Mouse (Mus musculus): ENCODE measurements at regions not wholly inside any gene's neighbourhood (a gene's known extent, or its start where the extent isn't known, plus 50 kb on each side); places are given as distances from the start of the nearest gene placed in this dataset.
A peak's percentile ranks its signal among the peaks of the same experiment; 100 is the strongest.
"Not testable (repeated sequence)": the region's sequence is repeated elsewhere in the genome, so short reads cannot be mapped to it uniquely, and the experiment has no call there.

- ATAC-seq; H3K4me3 ChIP-seq; H3K36me3 ChIP-seq (ENCODE audit: poor library complexity, severe bottlenecking); H3K27ac ChIP-seq; H3K27me3 ChIP-seq; H3K4me2 ChIP-seq; H3K9me3 ChIP-seq (replicated peaks); H3K4me1 ChIP-seq; H3K9ac ChIP-seq: not testable (repeated sequence)
- 96% methylated on average over 19 of the region's 19 CpGs for WGBS
Measured at GRCm38 (mm10) chr15:90882349-90882748, 167.4 kb downstream of the Kif21a start.

GRCm38 (mm10) chr15:90869452-90869851 lies 180.3 kb downstream of the Kif21a start:
- no peak for ATAC-seq
- H3K4me2 ChIP-seq, result no peak overlapping the region
- H3K27me3 ChIP-seq, result no peaks in the 10 kb centered on the region
- no peaks in the 10 kb centered on the region for H3K9me3 ChIP-seq (replicated peaks)
- no peak overlapping the region for H3K4me3 ChIP-seq
- no peak overlapping the region for H3K9ac ChIP-seq
- peaks cover 13% of the 10 kb centered on the region for H3K4me1 ChIP-seq
- H3K36me3 ChIP-seq (ENCODE audit: poor library complexity, severe bottlenecking), result no peaks in the 10 kb centered on the region
- H3K27ac ChIP-seq, result no peak overlapping the region
- WGBS, result 12% methylated on average over 2 of the region's 2 CpGs

- H3K4me2 ChIP-seq; H3K4me1 ChIP-seq; H3K36me3 ChIP-seq (ENCODE audit: poor library complexity, severe bottlenecking); H3K27me3 ChIP-seq; H3K9ac ChIP-seq; ATAC-seq; H3K27ac ChIP-seq; H3K4me3 ChIP-seq; H3K9me3 ChIP-seq (replicated peaks): not testable (repeated sequence)
- 97% methylated on average over 1 of the region's 4 CpGs for WGBS
Measured at GRCm38 (mm10) chr15:90853763-90854162, 174.5 kb upstream of the Cpne8 start.

- 91% methylated on average over 2 of the region's 2 CpGs for WGBS
- no peaks in the 10 kb centered on the region for H3K9me3 ChIP-seq (replicated peaks)
- H3K9ac ChIP-seq, result no peak overlapping the region
- no peak overlapping the region for H3K4me2 ChIP-seq
- H3K27ac ChIP-seq, result no peak overlapping the region
- ATAC-seq, result no peak
- no peak overlapping the region for H3K4me3 ChIP-seq
- H3K4me1 ChIP-seq, result no peaks in the 10 kb centered on the region
- no peaks in the 10 kb centered on the region for H3K27me3 ChIP-seq
- H3K36me3 ChIP-seq (ENCODE audit: poor library complexity, severe bottlenecking), result no peaks in the 10 kb centered on the region
Measured at GRCm38 (mm10) chr15:90851991-90852390, 172.8 kb upstream of the Cpne8 start.

- H3K4me2 ChIP-seq, result no peak overlapping the region
- H3K27ac ChIP-seq, result no peak overlapping the region
- H3K36me3 ChIP-seq (ENCODE audit: poor library complexity, severe bottlenecking), result no peaks in the 10 kb centered on the region
- no peaks in the 10 kb centered on the region for H3K4me1 ChIP-seq
- H3K9ac ChIP-seq, result no peak overlapping the region
- no peak overlapping the region for H3K4me3 ChIP-seq
- WGBS, result 20% methylated on average over 5 of the region's 5 CpGs
- no peaks in the 10 kb centered on the region for H3K9me3 ChIP-seq (replicated peaks)
- no peaks in the 10 kb centered on the region for H3K27me3 ChIP-seq
- 0 out of 2 replicates have a peak, but pooled peaks have one; percentile 33 for ATAC-seq
Measured at GRCm38 (mm10) chr15:90841471-90841870, 162.2 kb upstream of the Cpne8 start.

- peaks cover 5% of the 10 kb centered on the region; the same call in 1 of the 2 replicates for H3K27me3 ChIP-seq
- H3K9ac ChIP-seq, result no peak overlapping the region
- 0 out of 2 replicates have a peak, but pooled peaks cover 6% of the 10 kb centered on the region for H3K4me1 ChIP-seq
- H3K27ac ChIP-seq, result no peak overlapping the region
- no peak for ATAC-seq
- 40% methylated on average over 7 of the region's 7 CpGs for WGBS
- no peaks in the 10 kb centered on the region for H3K36me3 ChIP-seq (ENCODE audit: poor library complexity, severe bottlenecking)
- no peak overlapping the region for H3K4me3 ChIP-seq
- no peak overlapping the region for H3K4me2 ChIP-seq
- no peaks in the 10 kb centered on the region for H3K9me3 ChIP-seq (replicated peaks)
Measured at GRCm38 (mm10) chr15:90835586-90835985, 156.4 kb upstream of the Cpne8 start.

- peak; percentile 82; the same call in 1 of the 2 replicates for ATAC-seq
- no peaks in the 10 kb centered on the region for H3K9me3 ChIP-seq (replicated peaks)
- WGBS, result 6% methylated on average over 4 of the region's 4 CpGs
Measured at GRCm38 (mm10) chr15:90827816-90828215, 148.6 kb upstream of the Cpne8 start.

GRCm38 (mm10) chr15:90822306-90822705 lies 143.1 kb upstream of the Cpne8 start:
- Histone ChIP-seq H3K4me2 (no peak overlapping the region), H3K9ac (no peak overlapping the region), H3K36me3 (ENCODE audit: poor library complexity, severe bottlenecking) (no peaks in the 10 kb centered on the region), H3K27me3 (peaks cover 9% of the 10 kb centered on the region; the same call in 1 of the 2 replicates), H3K9me3 (replicated peaks) (no peaks in the 10 kb centered on the region), H3K4me3 (no peak overlapping the region), H3K27ac (no peak overlapping the region), H3K4me1 (peaks cover 15% of the 10 kb centered on the region)
- 96% methylated on average over 6 of the region's 6 CpGs for WGBS
- no peak for ATAC-seq

More at GRCm38 (mm10) chr15:90827816-90828215, 148.6 kb upstream of the Cpne8 start:
- Histone ChIP-seq H3K4me2 (no peak overlapping the region), H3K4me3 (no peak overlapping the region), H3K27me3 (peaks cover 8% of the 10 kb centered on the region), H3K9ac (no peak overlapping the region), H3K27ac (no peak overlapping the region), H3K4me1 (peaks cover 12% of the 10 kb centered on the region), H3K36me3 (ENCODE audit: poor library complexity, severe bottlenecking) (no peaks in the 10 kb centered on the region)

DNA sequence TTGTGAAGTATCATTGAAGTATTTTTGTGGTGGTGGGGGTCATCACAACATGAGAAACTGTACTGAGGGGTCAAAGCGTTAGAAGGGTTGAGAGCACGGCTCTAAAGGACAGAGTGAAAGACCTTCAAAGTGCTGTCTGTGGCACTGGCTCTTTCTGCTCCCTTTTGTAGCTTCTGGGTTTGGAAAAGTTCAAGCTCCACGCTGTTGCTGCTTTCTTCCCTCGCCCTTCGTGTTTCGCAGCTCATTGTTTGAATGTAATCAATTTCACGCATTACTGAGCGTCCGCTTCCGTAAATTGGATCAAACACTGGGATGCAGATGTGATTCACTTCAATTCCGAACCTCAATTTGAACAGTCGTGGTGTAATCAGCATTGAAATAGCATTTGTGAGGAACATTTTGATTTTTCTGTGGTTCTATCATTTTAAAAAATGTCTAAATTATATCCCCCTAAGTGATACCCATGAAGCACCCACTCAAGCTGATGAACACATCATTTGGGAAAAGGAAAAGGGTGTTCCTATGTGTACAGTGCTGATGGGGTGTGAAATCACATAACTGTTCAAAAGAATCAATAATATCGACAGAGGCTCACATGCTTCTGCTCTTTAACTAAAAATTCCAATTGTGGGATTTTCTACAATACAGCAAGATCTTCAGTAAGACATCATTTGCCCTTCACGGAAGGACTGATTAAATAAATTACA lies 140.9 kb upstream of the Cpne8 start:
- H3K9me3 ChIP-seq (replicated peaks), result no peaks in the 10 kb centered on the region
- H3K9ac ChIP-seq, result no peak overlapping the region
- no peak overlapping the region for H3K27ac ChIP-seq
- no peak for ATAC-seq
- H3K4me2 ChIP-seq, result peak overlapping the region; percentile 26
- 9% methylated on average over 14 of the region's 14 CpGs for WGBS
- H3K36me3 ChIP-seq (ENCODE audit: poor library complexity, severe bottlenecking), result no peaks in the 10 kb centered on the region
- H3K4me3 ChIP-seq, result no peak overlapping the region
- H3K4me1 ChIP-seq, result peaks cover 10% of the 10 kb centered on the region
- H3K27me3 ChIP-seq, result peaks cover 9% of the 10 kb centered on the region; the same call in 1 of the 2 replicates

GRCm38 (mm10) chr15:90818161-90818560 lies 138.9 kb upstream of the Cpne8 start:
- H3K4me2 ChIP-seq, result no peak overlapping the region
- no peak overlapping the region for H3K4me3 ChIP-seq
- H3K27ac ChIP-seq, result no peak overlapping the region
- H3K9ac ChIP-seq, result no peak overlapping the region
- no peak for ATAC-seq
- H3K4me1 ChIP-seq, result peaks cover 10% of the 10 kb centered on the region
- 81% methylated on average over 4 of the region's 4 CpGs for WGBS
- H3K9me3 ChIP-seq (replicated peaks), result no peaks in the 10 kb centered on the region
- H3K36me3 ChIP-seq (ENCODE audit: poor library complexity, severe bottlenecking), result no peaks in the 10 kb centered on the region
- peaks cover 8% of the 10 kb centered on the region; the same call in 1 of the 2 replicates for H3K27me3 ChIP-seq

DNA sequence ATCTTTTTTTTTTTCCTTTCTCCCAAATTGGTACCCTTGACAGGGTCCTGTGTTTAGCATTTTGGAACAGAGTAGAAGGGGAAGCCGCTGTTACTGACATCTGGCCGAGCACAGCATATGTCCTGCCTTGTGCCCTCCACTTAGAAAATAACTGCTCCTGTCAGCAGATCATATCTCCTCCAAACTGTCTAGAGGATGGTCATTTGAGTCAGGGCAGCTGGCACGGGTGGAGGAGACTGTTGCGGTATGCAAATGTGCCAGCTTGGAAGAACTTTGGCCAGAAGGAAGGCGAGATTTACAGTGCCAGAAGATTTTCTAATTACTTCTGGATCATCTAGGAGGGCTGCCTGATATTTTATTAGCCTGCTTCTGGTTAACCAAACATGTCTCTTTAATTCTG lies 134.7 kb upstream of the Cpne8 start:
- H3K9ac ChIP-seq, result no peak overlapping the region
- no peaks in the 10 kb centered on the region for H3K36me3 ChIP-seq (ENCODE audit: poor library complexity, severe bottlenecking)
- no peaks in the 10 kb centered on the region for H3K9me3 ChIP-seq (replicated peaks)
- no peak for ATAC-seq
- 88% methylated on average over 5 of the region's 5 CpGs for WGBS
- H3K4me2 ChIP-seq, result no peak overlapping the region
- no peak overlapping the region for H3K27ac ChIP-seq
- H3K4me1 ChIP-seq, result no peaks in the 10 kb centered on the region
- H3K27me3 ChIP-seq, result 0 out of 2 replicates have a peak, but pooled peaks cover under 1% of the 10 kb centered on the region
- no peak overlapping the region for H3K4me3 ChIP-seq

DNA sequence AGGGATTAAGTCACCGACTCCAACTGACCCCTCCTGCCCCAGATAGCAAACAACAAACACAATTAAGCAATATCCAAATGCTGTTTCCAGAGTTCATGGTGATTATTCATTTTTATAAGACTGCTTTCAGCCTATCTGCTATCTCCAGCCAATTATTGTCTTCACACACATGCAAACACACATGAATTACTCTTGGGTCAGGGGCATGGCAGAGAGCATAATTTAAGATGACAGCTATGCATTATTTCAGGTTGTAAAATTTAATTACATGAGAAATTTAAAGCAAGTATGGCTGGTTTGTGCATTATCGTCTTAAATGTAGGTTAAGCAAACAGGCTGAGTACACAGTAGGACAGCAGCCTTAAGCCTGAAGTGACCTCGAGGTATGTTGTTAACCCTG lies 131.1 kb upstream of the Cpne8 start:
- no peaks in the 10 kb centered on the region for H3K4me1 ChIP-seq
- H3K9ac ChIP-seq, result no peak overlapping the region
- H3K9me3 ChIP-seq (replicated peaks), result no peaks in the 10 kb centered on the region
- no peak overlapping the region for H3K4me3 ChIP-seq
- H3K27ac ChIP-seq, result no peak overlapping the region
- WGBS, result 82% methylated on average over 3 of the region's 3 CpGs
- ATAC-seq, result no peak
- H3K4me2 ChIP-seq, result no peak overlapping the region
- H3K36me3 ChIP-seq (ENCODE audit: poor library complexity, severe bottlenecking), result no peaks in the 10 kb centered on the region
- H3K27me3 ChIP-seq, result no peaks in the 10 kb centered on the region

GRCm38 (mm10) chr15:90808236-90808635 lies 129.0 kb upstream of the Cpne8 start:
- H3K36me3 ChIP-seq (ENCODE audit: poor library complexity, severe bottlenecking), result no peaks in the 10 kb centered on the region
- 72% methylated on average over 6 of the region's 6 CpGs for WGBS
- H3K4me2 ChIP-seq, result no peak overlapping the region
- H3K4me3 ChIP-seq, result no peak overlapping the region
- H3K4me1 ChIP-seq, result no peaks in the 10 kb centered on the region
- no peak for ATAC-seq
- H3K9me3 ChIP-seq (replicated peaks), result no peaks in the 10 kb centered on the region
- H3K27ac ChIP-seq, result no peak overlapping the region
- H3K9ac ChIP-seq, result no peak overlapping the region
- H3K27me3 ChIP-seq, result no peaks in the 10 kb centered on the region

Data from forebrain, embryonic 13.5 days (tissue).